Mouse (Mus musculus): ENCODE data around the gene Camk2d. TPM values are rescaled to one million over a fixed set of nuclear protein-coding genes. Genes with fewer than 3 reads are reported as not detected.

Camk2d gene
- polyA plus RNA-seq, 1 experiment from 2014 or later, result 23.8 TPM

DNA sequence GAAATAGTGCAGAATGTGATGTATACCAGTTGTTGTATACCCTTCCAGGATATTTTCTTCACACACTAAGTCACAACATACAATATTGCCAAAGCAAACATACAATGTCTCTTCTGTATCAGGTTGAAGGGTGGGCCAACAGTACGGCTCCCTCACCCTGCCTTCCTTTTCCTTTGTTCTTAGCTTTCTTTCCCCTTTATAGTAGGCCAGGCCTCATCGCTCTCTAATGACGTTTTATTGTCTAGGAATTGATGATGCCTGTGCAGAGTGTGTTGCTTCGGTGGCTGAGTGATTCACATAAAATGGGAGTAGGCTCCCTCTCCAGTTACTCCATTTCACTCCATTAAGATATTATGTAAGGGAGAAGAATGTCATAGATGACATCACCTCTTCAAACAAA, 290.5 kb downstream of the Camk2d start:
- Histone ChIP-seq H3K4me3 (ENCODE audit: low read length) (no peak overlapping the region), H3K9me3 (ENCODE audit: low read length) (peaks cover 5% of the 10 kb centered on the region; the same call in 1 of the 2 replicates), H3K9ac (replicated peaks; ENCODE audit: low read length) (no peak overlapping the region), H3K27ac (ENCODE audit: low read length) (no peak overlapping the region), H3K36me3 (ENCODE audit: insufficient read depth, low read length) (no peaks in the 10 kb centered on the region), H3K4me1 (ENCODE audit: insufficient read depth, low read length) (no peaks in the 10 kb centered on the region), H3K27me3 (ENCODE audit: insufficient read depth, low read length) (no peaks in the 10 kb centered on the region), H3K4me2 (replicated peaks; ENCODE audit: low read depth, low read length) (no peak overlapping the region)
- no peak for ATAC-seq (ENCODE audit: low FRiP score, low TSS enrichment)
- 39% methylated on average over 4 of the region's 4 CpGs for WGBS

Other genes with a start within 250 kb of the Camk2d start
- 1.3 and 2.1 TPM in 2 replicates for gene Arsj, start 232.6 kb upstream of the Camk2d start, polyA plus RNA-seq (2015; fragmentation: Nextera tagmentation; extraction: Ambion mirVana)

Measured in kidney, embryonic 16.5 days (tissue).